Mouse (Mus musculus) G1E (cell line): Measurements from ENCODE around the gene Lrp5. TPM values are rescaled to one million over a fixed set of nuclear protein-coding genes. Genes with fewer than 3 reads are reported as not detected.

Experiments used
- ATAC-seq: 2 replicates; pipeline ENCODE4 v1.8.0; 2016; ENCODE audit warnings: mild to moderate bottlenecking; ENCODE audit not compliant: insufficient number of reproducible peaks, poor library complexity, low FRiP score, severe bottlenecking; ENCODE audit errors: extremely low read depth
- DNase-seq: peaks from one replicate; pipeline ENCODE4 v3.0.0; 2012; ENCODE audit warnings: low spot score
- H3K27me3 ChIP-seq: 2 replicates; pipeline ENCODE4 v1.6.1; 2012; ENCODE audit warnings: mild to moderate bottlenecking, low read length, inconsistent platforms; ENCODE audit not compliant: insufficient read depth
- H3K36me3 ChIP-seq: replicated peaks from 2 replicates; pipeline ENCODE3; 2012; ENCODE audit warnings: mild to moderate bottlenecking, inconsistent platforms
- H3K4me1 ChIP-seq: 2 replicates; pipeline ENCODE4 v1.6.1; 2012; ENCODE audit warnings: low read depth, low read length, inconsistent platforms, mixed read lengths; ENCODE audit not compliant: insufficient read depth
- H3K4me3 ChIP-seq: 2 replicates; pipeline ENCODE4 v1.5.1; 2012; ENCODE audit warnings: low read depth, mild to moderate bottlenecking, inconsistent platforms, low read length, moderate library complexity, mixed read lengths
- H3K9me3 ChIP-seq: replicated peaks from 2 replicates; pipeline ENCODE4 v1.6.1; 2012; ENCODE audit warnings: inconsistent platforms
- CTCF ChIP-seq: IDR thresholded peaks from 2 replicates; pipeline ENCODE4 v1.5.1; 2012; ENCODE audit warnings: low read depth, low read length, inconsistent platforms, mixed read lengths
- GATA1 ChIP-seq: IDR thresholded peaks from 2 replicates; pipeline ENCODE4 v1.6.1; 2012; ENCODE audit warnings: borderline replicate concordance, low read length, inconsistent platforms, mixed read lengths
- GATA2 ChIP-seq: IDR thresholded peaks from 2 replicates; pipeline ENCODE4 v1.6.1; 2012; ENCODE audit warnings: low read depth, low read length, inconsistent platforms, borderline replicate concordance
- POLR2AphosphoS5 ChIP-seq: IDR thresholded peaks from 2 replicates; pipeline ENCODE4 v1.6.1; 2012; ENCODE audit warnings: low read depth, low read length, inconsistent platforms; ENCODE audit not compliant: insufficient replicate concordance
- TAL1 ChIP-seq: conservative IDR thresholded peaks from 2 replicates; pipeline ENCODE4 v1.6.1; 2012; ENCODE audit warnings: low read depth, low read length, inconsistent platforms, mixed read lengths
- polyA plus RNA-seq: library from polyadenylated mRNA; stranded (reverse); fragments of >175 nt; gene quantifications from 2 replicates; pipeline ENCODE4 v1.2.3, GENCODE M21; 2012
- total RNA-seq, 2 experiments: library from RNA; stranded (forward) in 1 of 2; stranded (reverse) in 1 of 2; fragments of 200-1000 nt in 1 of 2; fragments of >200 nt in 1 of 2; fragmentation: Nextera tagmentation in 1 of 2; gene quantifications; 2 replicates each; pipeline ENCODE4 v1.2.3; 2014 to 2017

The Lrp5 gene
- total and polyA plus RNA-seq, 3 experiments, result 0.05 TPM; not detected in 1

GRCm38 (mm10) chr19:3576451-3577264 is 109.7 kb downstream of the Lrp5 start:
- DNase-seq, result no peak
- TF ChIP-seq TAL1 (no peak), POLR2AphosphoS5 (no peak), GATA1 (no peak), CTCF (no peak), GATA2 (no peak)

GRCm38 (mm10) chr19:3575632-3576384 is 110.6 kb downstream of the Lrp5 start, which contains the start of gene Ppp6r3:
TSS of gene Ppp6r3 (minus strand) at chr19:3575749.
- Histone ChIP-seq H3K9me3 (no peaks in the 10 kb centered on the region; the same call in 1 of the 2 replicates), H3K36me3 (peaks cover 8% of the 10 kb centered on the region), H3K4me1 (peaks cover 41% of the 10 kb centered on the region), H3K27me3 (peaks cover 4% of the 10 kb centered on the region; the same call in 1 of the 2 replicates), H3K4me3 (peak within 1 kb of the TSS; percentile 88)
- TF ChIP-seq GATA1 (no peak), TAL1 (no peak), POLR2AphosphoS5 (no peak), CTCF (no peak), GATA2 (no peak)
- DNase-seq (peak; percentile 99), ATAC-seq (peak; percentile 92)

More at GRCm38 (mm10) chr19:3576451-3577264, 109.7 kb downstream of the Lrp5 start:
- Histone ChIP-seq H3K4me1 (peaks cover 38% of the 10 kb centered on the region), H3K36me3 (peaks cover 5% of the 10 kb centered on the region), H3K9me3 (no peaks in the 10 kb centered on the region; the same call in 1 of the 2 replicates), H3K4me3 (peak overlapping the region; percentile 88; the same call in 1 of the 2 replicates), H3K27me3 (peaks cover 6% of the 10 kb centered on the region; the same call in 1 of the 2 replicates)
- no peak for ATAC-seq

GRCm38 (mm10) chr19:3575276-3575631 is 111.1 kb downstream of the Lrp5 start:
- peaks cover 45% of the 10 kb centered on the region for H3K4me1 ChIP-seq
- DNase-seq (peak; percentile 49), ATAC-seq (no peak)
- no peaks in the 10 kb centered on the region for H3K9me3 ChIP-seq
- H3K4me3 ChIP-seq, result peak overlapping the region; percentile 88
- H3K27me3 ChIP-seq, result peaks cover 3% of the 10 kb centered on the region; the same call in 1 of the 2 replicates
- H3K36me3 ChIP-seq, result peaks cover 12% of the 10 kb centered on the region
- TF ChIP-seq POLR2AphosphoS5 (no peak), GATA2 (no peak), CTCF (no peak), TAL1 (no peak), GATA1 (no peak)

- Histone ChIP-seq H3K9me3 (no peaks in the 10 kb centered on the region), H3K27me3 (peaks cover under 1% of the 10 kb centered on the region; the same call in 1 of the 2 replicates), H3K4me3 (peak overlapping the region; percentile 88), H3K4me1 (peaks cover 49% of the 10 kb centered on the region), H3K36me3 (peaks cover 16% of the 10 kb centered on the region)
- no peak for TF ChIP-seq GATA2
- TF ChIP-seq GATA1, result no peak
- no peak for TF ChIP-seq POLR2AphosphoS5
- no peak for TF ChIP-seq TAL1
- no peak for DNase-seq
- no peak for ATAC-seq
Measured at GRCm38 (mm10) chr19:3574593-3575094, 111.7 kb downstream of the Lrp5 start.

- Histone ChIP-seq H3K36me3 (peaks cover 53% of the 10 kb centered on the region), H3K4me1 (peaks cover 12% of the 10 kb centered on the region), H3K9me3 (peaks cover 7% of the 10 kb centered on the region; the same call in 1 of the 2 replicates), H3K4me3 (no peak overlapping the region), H3K27me3 (no peaks in the 10 kb centered on the region)
- no peak for TF ChIP-seq CTCF
- TF ChIP-seq GATA1, result no peak
- TF ChIP-seq TAL1, result no peak
- no peak for TF ChIP-seq GATA2
- TF ChIP-seq POLR2AphosphoS5, result no peak
- no peak for ATAC-seq
- no peak for DNase-seq
Measured at GRCm38 (mm10) chr19:3564309-3564708, 122.1 kb downstream of the Lrp5 start.

GRCm38 (mm10) chr19:3562752-3563151 is 123.6 kb downstream of the Lrp5 start:
- Histone ChIP-seq H3K27me3 (no peaks in the 10 kb centered on the region), H3K4me3 (no peak overlapping the region), H3K36me3 (peaks cover 48% of the 10 kb centered on the region), H3K9me3 (peaks cover 7% of the 10 kb centered on the region; the same call in 1 of the 2 replicates), H3K4me1 (peaks cover 9% of the 10 kb centered on the region)
- TF ChIP-seq GATA2 (no peak), GATA1 (no peak), POLR2AphosphoS5 (no peak), CTCF (no peak), TAL1 (no peak)
- ATAC-seq (no peak), DNase-seq (no peak)
